Mouse (Mus musculus): ENCODE measurements around the gene Pnisr. TPM values are rescaled to one million over a fixed set of nuclear protein-coding genes. Genes with fewer than 3 reads are reported as not detected.

Pnisr gene
- polyA plus RNA-seq (2016; fragmentation: Nextera tagmentation; extraction: Ambion mirVana), result 202 and 236 TPM in 2 replicates

- WGBS, result under 1% methylated on average over 50 of the region's 50 CpGs
- Histone ChIP-seq H3K9me3 (replicated peaks) (no peaks in the 10 kb centered on the region), H3K4me1 (peaks cover 14% of the 10 kb centered on the region), H3K27ac (peak within 1 kb of the TSS; percentile 98), H3K4me2 (replicated peaks) (peak within 1 kb of the TSS; percentile 50), H3K36me3 (no peaks in the 10 kb centered on the region), H3K27me3 (no peaks in the 10 kb centered on the region), H3K9ac (peak within 1 kb of the TSS; percentile 91), H3K4me3 (peak within 1 kb of the TSS; percentile 83)
- peak; percentile 98 for ATAC-seq (ENCODE audit: low FRiP score)
These were observed at the start of gene Pnisr for GRCm38 (mm10) chr4:21847481-21848286. Gene Pnisr (plus strand): TSS chr4:21847583.

DNA sequence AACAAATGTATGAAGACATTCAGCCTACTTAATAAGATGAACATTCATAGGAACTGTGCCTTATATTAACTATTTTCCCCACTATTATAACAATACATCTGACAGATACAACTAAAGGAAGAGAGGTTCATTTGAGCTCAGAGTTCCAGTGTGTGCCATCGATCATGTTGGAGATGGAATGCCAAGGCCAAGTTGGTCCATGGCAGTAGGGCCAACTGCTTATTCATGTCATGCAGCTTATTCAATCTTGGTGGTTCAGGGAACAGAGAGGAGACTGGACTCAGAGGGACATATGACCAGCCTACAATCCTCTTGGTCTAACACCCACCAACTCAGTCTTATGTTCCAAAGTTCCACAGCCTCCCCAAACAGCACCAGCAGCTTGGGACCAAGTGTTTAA is 46.4 kb upstream of the Pnisr start:
- ATAC-seq (ENCODE audit: low FRiP score), result no peak
- no peak overlapping the region for H3K27ac ChIP-seq
- peaks cover 50% of the 10 kb centered on the region for H3K36me3 ChIP-seq
- H3K27me3 ChIP-seq, result no peaks in the 10 kb centered on the region
- H3K4me2 ChIP-seq (replicated peaks), result no peak overlapping the region
- H3K4me3 ChIP-seq, result no peak overlapping the region
- no peaks in the 10 kb centered on the region for H3K9me3 ChIP-seq (replicated peaks)
- no peak overlapping the region for H3K9ac ChIP-seq
- 100% methylated on average over 1 of the region's 1 CpGs for WGBS
- H3K4me1 ChIP-seq, result no peaks in the 10 kb centered on the region

DNA sequence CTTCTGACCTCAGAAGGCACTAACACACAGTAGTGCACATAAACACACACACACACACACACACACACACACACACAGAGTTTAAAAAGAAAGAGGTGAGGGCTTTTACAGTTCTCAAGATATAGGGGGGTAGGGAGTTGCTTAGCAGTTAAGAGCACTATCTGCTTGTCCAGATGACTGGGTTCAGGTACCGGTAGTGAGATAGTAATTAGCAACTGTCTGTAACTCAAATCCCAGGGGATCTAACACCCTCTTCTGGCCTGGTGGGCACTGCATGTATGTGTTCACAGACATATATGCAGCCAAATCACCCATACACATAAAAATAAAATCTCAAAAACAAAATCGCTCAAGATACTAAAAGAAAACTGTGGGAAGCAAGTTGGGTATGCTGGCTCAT is 45.8 kb upstream of the Pnisr start:
- H3K27me3 ChIP-seq, result no peaks in the 10 kb centered on the region

DNA sequence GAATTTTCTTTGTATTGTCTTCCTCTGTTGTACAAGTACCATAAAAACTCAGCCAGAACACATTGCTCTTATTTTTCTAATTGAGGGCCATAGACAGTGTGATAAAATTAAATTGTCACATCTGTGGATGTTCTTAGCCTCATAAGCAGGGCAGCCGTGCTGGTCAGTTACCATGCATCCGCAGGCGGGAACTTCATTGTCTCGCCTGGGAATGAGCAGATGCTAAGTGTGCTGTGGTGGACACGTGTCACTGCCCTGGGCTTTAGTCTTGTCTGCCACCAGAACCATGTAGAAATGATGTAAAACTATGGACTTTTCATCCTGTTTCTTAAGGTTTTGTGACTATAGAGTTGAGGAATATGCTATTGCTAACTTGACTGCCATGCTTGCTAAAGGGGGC is 40.2 kb upstream of the Pnisr start:
- peak; percentile 73 for ATAC-seq (ENCODE audit: low FRiP score)
- Histone ChIP-seq H3K4me2 (replicated peaks) (no peak overlapping the region), H3K27me3 (no peaks in the 10 kb centered on the region), H3K27ac (no peak overlapping the region), H3K9me3 (replicated peaks) (no peaks in the 10 kb centered on the region), H3K4me3 (no peak overlapping the region), H3K4me1 (0 out of 2 replicates have a peak, but pooled peaks cover 5% of the 10 kb centered on the region), H3K36me3 (peaks cover 30% of the 10 kb centered on the region; the same call in 1 of the 2 replicates), H3K9ac (no peak overlapping the region)
- 41% methylated on average over 5 of the region's 5 CpGs for WGBS

More for the DNA sequence above, 45.8 kb upstream of the Pnisr start:
- Histone ChIP-seq H3K4me2 (replicated peaks) (no peak overlapping the region), H3K27ac (no peak overlapping the region), H3K4me3 (no peak overlapping the region), H3K9me3 (replicated peaks) (no peaks in the 10 kb centered on the region), H3K4me1 (no peaks in the 10 kb centered on the region), H3K9ac (no peak overlapping the region), H3K36me3 (peaks cover 47% of the 10 kb centered on the region)
- WGBS, result 95% methylated on average over 2 of the region's 2 CpGs
- no peak for ATAC-seq (ENCODE audit: low FRiP score)

DNA sequence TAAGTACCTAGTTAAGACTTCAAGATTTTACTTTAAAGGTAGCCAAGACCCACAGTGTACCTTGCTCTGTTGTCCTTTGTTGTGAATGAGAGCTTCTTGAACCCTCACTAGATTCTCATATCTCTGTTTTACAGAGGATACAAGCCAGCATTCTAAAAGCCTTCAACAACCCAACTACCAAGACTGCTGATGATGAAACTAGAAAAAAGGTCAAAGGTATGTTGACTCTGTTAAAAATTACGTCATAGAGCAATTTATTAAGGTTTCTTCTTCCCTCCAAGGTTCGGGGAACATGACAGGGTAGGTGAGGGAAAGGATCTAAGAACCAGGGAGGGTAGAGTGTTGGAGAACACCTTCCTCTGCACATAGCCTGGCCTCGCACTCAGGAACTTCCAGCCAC is 36.8 kb upstream of the Pnisr start:
- Histone ChIP-seq H3K27ac (no peak overlapping the region), H3K27me3 (no peaks in the 10 kb centered on the region), H3K4me3 (no peak overlapping the region), H3K36me3 (peaks cover 20% of the 10 kb centered on the region), H3K4me2 (replicated peaks) (no peak overlapping the region), H3K4me1 (0 out of 2 replicates have a peak, but pooled peaks cover 5% of the 10 kb centered on the region), H3K9me3 (replicated peaks) (no peaks in the 10 kb centered on the region), H3K9ac (no peak overlapping the region)
- WGBS, result 92% methylated on average over 3 of the region's 3 CpGs
- ATAC-seq (ENCODE audit: low FRiP score), result no peak

- Histone ChIP-seq H3K4me3 (no peak overlapping the region), H3K4me2 (replicated peaks) (no peak overlapping the region), H3K9ac (no peak overlapping the region), H3K27me3 (no peaks in the 10 kb centered on the region), H3K36me3 (peaks cover 30% of the 10 kb centered on the region), H3K4me1 (0 out of 2 replicates have a peak, but pooled peaks cover 3% of the 10 kb centered on the region), H3K27ac (no peak overlapping the region), H3K9me3 (replicated peaks) (no peaks in the 10 kb centered on the region)
- 91% methylated on average over 6 of the region's 6 CpGs for WGBS
- ATAC-seq (ENCODE audit: low FRiP score), result no peak
These were observed 34.7 kb upstream of the Pnisr start for GRCm38 (mm10) chr4:21812635-21813034.

GRCm38 (mm10) chr4:21814029-21814428 is 33.4 kb upstream of the Pnisr start:
- WGBS, result 40% methylated on average over 2 of the region's 2 CpGs
- H3K27me3 ChIP-seq, result no peaks in the 10 kb centered on the region

DNA sequence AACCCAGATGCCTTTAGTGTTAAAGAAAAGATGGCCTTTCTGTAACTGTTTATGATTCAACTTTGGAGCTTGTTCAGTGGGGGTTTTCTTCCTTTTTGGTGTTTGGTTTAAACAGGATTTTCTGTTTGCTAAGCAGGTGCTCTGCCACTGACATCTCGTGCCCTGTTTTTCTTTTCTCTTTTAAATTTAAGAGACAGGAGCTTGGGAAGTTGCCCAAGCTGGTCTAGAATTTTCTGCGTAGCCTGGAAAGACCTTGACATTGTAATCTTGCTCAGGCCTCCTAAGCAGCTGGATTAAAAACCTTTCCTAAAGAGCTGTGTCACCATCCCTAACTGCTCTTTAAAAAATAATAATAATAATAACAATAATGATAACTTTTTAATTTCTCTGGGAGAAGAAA is 20.8 kb upstream of the Pnisr start:
- WGBS, result 88% methylated on average over 2 of the region's 2 CpGs
- Histone ChIP-seq H3K9me3 (replicated peaks) (no peaks in the 10 kb centered on the region), H3K4me1 (no peaks in the 10 kb centered on the region), H3K4me3 (no peak overlapping the region), H3K36me3 (peaks cover 23% of the 10 kb centered on the region), H3K4me2 (replicated peaks) (no peak overlapping the region), H3K9ac (no peak overlapping the region), H3K27ac (no peak overlapping the region), H3K27me3 (no peaks in the 10 kb centered on the region)
- ATAC-seq (ENCODE audit: low FRiP score), result no peak

More at GRCm38 (mm10) chr4:21814029-21814428, 33.4 kb upstream of the Pnisr start:
- Histone ChIP-seq H3K36me3 (peaks cover 30% of the 10 kb centered on the region), H3K4me2 (replicated peaks) (no peak overlapping the region), H3K9me3 (replicated peaks) (no peaks in the 10 kb centered on the region), H3K4me3 (no peak overlapping the region), H3K27ac (no peak overlapping the region), H3K9ac (no peak overlapping the region), H3K4me1 (no peaks in the 10 kb centered on the region)
- ATAC-seq (ENCODE audit: low FRiP score), result peak; percentile 79

DNA sequence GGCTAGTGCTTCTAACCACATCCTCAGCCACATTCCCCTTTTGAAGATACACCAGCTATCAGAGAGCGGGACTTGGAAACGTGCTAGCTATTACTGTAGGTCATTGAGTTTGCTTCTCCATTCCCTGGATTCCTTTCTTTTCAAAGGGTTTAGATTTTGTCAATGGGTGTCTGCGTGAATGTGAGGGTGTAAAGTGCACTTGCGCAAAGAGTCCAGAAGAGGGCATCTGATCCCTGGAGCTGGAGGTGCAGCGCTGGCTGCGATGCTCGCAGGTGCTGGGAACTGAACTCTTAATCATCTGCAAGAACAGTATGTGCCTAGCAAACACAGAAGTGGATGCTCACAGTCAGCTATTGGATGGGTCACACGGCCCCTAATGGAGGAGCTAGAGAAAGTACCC is 14.5 kb upstream of the Pnisr start:
- 97% methylated on average over 8 of the region's 8 CpGs for WGBS
- Histone ChIP-seq H3K4me2 (replicated peaks) (no peak overlapping the region), H3K27me3 (no peaks in the 10 kb centered on the region), H3K36me3 (peaks cover 16% of the 10 kb centered on the region), H3K4me1 (no peaks in the 10 kb centered on the region), H3K9me3 (replicated peaks) (no peaks in the 10 kb centered on the region; the same call in 1 of the 2 replicates), H3K27ac (no peak overlapping the region), H3K9ac (no peak overlapping the region), H3K4me3 (no peak overlapping the region)
- ATAC-seq (ENCODE audit: low FRiP score), result no peak

DNA sequence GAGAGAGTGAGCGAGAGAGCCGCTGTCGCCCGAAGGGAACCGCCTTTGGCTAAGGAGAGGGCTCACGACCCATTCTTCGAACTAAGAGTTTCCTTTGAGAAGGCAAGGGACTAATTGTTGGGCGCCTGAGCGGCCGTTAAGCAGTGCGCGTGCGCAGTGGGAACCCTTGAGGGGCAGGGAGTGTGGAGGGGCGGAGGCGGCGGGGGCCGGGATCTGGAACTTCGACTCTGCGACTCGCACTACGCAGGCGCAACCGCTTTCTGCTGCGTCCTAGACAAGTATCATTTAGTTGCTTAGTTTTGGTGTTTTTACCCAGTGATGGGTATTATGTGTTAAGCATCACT is 876 bp downstream of the Pnisr start:
- H3K27me3 ChIP-seq, result no peaks in the 10 kb centered on the region
- no peaks in the 10 kb centered on the region for H3K36me3 ChIP-seq
- H3K9me3 ChIP-seq (replicated peaks), result no peaks in the 10 kb centered on the region
- peaks cover 14% of the 10 kb centered on the region for H3K4me1 ChIP-seq
- peak overlapping the region; percentile 91 for H3K9ac ChIP-seq
- peak overlapping the region; percentile 50 for H3K4me2 ChIP-seq (replicated peaks)
- under 1% methylated on average over 24 of the region's 24 CpGs for WGBS
- H3K4me3 ChIP-seq, result peak overlapping the region; percentile 83
- H3K27ac ChIP-seq, result peak overlapping the region; percentile 98
- peak; percentile 89 for ATAC-seq (ENCODE audit: low FRiP score)

DNA sequence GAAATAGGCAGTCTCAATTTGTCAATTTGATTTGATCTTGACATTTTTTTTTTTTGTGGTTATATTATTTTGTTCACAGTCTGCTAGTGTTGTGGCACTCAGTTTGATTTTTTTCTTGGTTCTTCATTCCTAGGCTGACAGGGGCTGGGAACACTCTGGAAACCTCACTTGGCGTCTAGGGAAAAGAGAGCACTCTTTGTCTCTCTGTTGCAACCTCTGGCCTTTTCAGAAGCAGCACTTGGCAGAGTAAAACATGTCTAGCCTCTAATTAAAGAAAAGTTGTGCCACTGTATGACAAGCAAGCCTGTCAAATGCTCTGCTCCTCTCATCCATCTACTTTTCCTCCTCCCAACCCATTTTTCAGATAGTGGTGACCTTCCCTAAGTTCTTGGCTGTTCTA is 10.1 kb downstream of the Pnisr start:
- no peaks in the 10 kb centered on the region for H3K9me3 ChIP-seq (replicated peaks)
- no peaks in the 10 kb centered on the region for H3K4me1 ChIP-seq
- H3K4me3 ChIP-seq, result no peak overlapping the region
- H3K27me3 ChIP-seq, result no peaks in the 10 kb centered on the region
- peaks cover 44% of the 10 kb centered on the region for H3K36me3 ChIP-seq
- WGBS, result 59% methylated on average over 1 of the region's 1 CpGs
- H3K27ac ChIP-seq, result no peak overlapping the region
- no peak overlapping the region for H3K4me2 ChIP-seq (replicated peaks)
- H3K9ac ChIP-seq, result no peak overlapping the region
- no peak for ATAC-seq (ENCODE audit: low FRiP score)

- Histone ChIP-seq H3K4me3 (no peak overlapping the region), H3K4me2 (replicated peaks) (no peak overlapping the region), H3K9me3 (replicated peaks) (no peaks in the 10 kb centered on the region), H3K4me1 (no peaks in the 10 kb centered on the region), H3K27ac (no peak overlapping the region), H3K36me3 (peaks cover 60% of the 10 kb centered on the region), H3K27me3 (no peaks in the 10 kb centered on the region), H3K9ac (no peak overlapping the region)
- ATAC-seq (ENCODE audit: low FRiP score), result no peak
- 96% methylated on average over 1 of the region's 1 CpGs for WGBS
These were observed 17.8 kb downstream of the Pnisr start for GRCm38 (mm10) chr4:21865226-21865625.

DNA sequence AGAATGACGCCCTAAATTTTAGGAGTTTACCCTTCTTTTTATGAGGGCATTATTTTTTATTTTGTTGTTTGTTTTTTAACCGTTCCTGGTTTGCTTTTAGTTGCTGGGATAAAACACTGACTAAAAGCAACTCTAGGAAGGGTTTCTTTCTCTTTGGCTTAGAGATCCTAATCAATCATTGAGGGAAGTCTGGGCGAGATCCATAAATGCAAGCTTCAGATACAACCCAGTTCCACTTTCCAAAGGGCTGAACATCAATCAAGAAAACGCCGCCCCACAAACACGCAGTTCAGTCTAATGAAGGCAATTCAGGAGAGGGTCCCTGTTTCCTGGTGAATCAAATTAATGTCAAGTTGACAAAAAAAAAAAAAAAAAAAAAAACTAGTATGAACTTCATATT is 31.4 kb downstream of the Pnisr start:
- Histone ChIP-seq H3K27me3 (no peaks in the 10 kb centered on the region), H3K4me2 (replicated peaks) (peak overlapping the region; percentile 61), H3K4me1 (no peaks in the 10 kb centered on the region), H3K27ac (0 out of 2 replicates have a peak overlapping the region, but pooled peaks have one; percentile 95), H3K36me3 (peaks cover 14% of the 10 kb centered on the region), H3K9me3 (replicated peaks) (no peaks in the 10 kb centered on the region), H3K4me3 (peak overlapping the region; percentile 70), H3K9ac (no peak overlapping the region)
- 27% methylated on average over 6 of the region's 6 CpGs for WGBS
- no peak for ATAC-seq (ENCODE audit: low FRiP score)

Data from hindbrain, embryonic 12.5 days (tissue).